Mouse (Mus musculus) liver, adult 2 months (tissue): ENCODE data around the gene Mical2. TPM values are rescaled to one million over a fixed set of nuclear protein-coding genes. Genes with fewer than 3 reads are reported as not detected.

Source experiments
- DNase-seq: peaks from one replicate; pipeline ENCODE4 v3.0.0-alpha.2; 2011; ENCODE audit warnings: low read depth, low spot score; ENCODE audit errors: extremely low read depth
- H3K27ac ChIP-seq: fragments of 200-500 bp; replicated peaks from 2 replicates; pipeline ENCODE4 v1.5.1; 2012; ENCODE audit warnings: low read depth, mild to moderate bottlenecking, control low read depth, inconsistent platforms, low read length; ENCODE audit not compliant: insufficient read depth
- H3K27me3 ChIP-seq: fragments of 200-500 bp; 2 replicates; pipeline ENCODE4 v1.6.1; 2012; ENCODE audit warnings: mild to moderate bottlenecking, moderate library complexity, low read length, inconsistent platforms; ENCODE audit not compliant: control insufficient read depth, insufficient read depth
- H3K36me3 ChIP-seq: fragments of 200-500 bp; 2 replicates; pipeline ENCODE4 v1.6.1; 2012; ENCODE audit warnings: low read length, inconsistent platforms; ENCODE audit not compliant: control insufficient read depth, insufficient read depth
- H3K4me1 ChIP-seq: fragments of 200-500 bp; 2 replicates; pipeline ENCODE4 v1.6.1; 2011; ENCODE audit warnings: low read length; ENCODE audit not compliant: control insufficient read depth, insufficient read depth
- H3K4me3 ChIP-seq: fragments of 200-500 bp; 2 replicates; pipeline ENCODE4 v1.5.1; 2011; ENCODE audit warnings: low read depth, mild to moderate bottlenecking, control low read depth, low read length, moderate library complexity; ENCODE audit not compliant: insufficient read depth
- H3K79me2 ChIP-seq: fragments of 200-500 bp; 2 replicates; pipeline ENCODE4 v1.6.1; 2012; ENCODE audit warnings: inconsistent platforms, mild to moderate bottlenecking, low read length, moderate library complexity; ENCODE audit not compliant: control insufficient read depth, insufficient read depth
- H3K9ac ChIP-seq: fragments of 200-500 bp; 2 replicates; pipeline ENCODE4 v1.6.1; 2012; ENCODE audit warnings: low read depth, mild to moderate bottlenecking, control low read depth, inconsistent platforms, low read length
- CTCF ChIP-seq: fragments of 200-500 bp; IDR thresholded peaks from 2 replicates; pipeline ENCODE4 v1.5.1; 2011; ENCODE audit warnings: low read depth, low read length, control low read depth
- POLR2A ChIP-seq: fragments of 200-500 bp; IDR thresholded peaks from 2 replicates; pipeline ENCODE4 v1.6.1; 2011; ENCODE audit warnings: low read length, control low read depth; ENCODE audit not compliant: insufficient read depth; ENCODE audit errors: extremely low read depth
- WGBS: fragments of 180-500 bp; shearing (Covaris S2); methylation state at CpG from one replicate; pipeline ENCODE4 v1.1.7; 2018; 5-methylcytosine and 5-hydroxymethylcytosine counted together
- polyA plus RNA-seq: library from polyadenylated mRNA; depleted of rRNA; stranded (reverse); fragments of >200 nt; gene quantifications from 2 replicates; pipeline ENCODE4 v1.2.3, GENCODE M21; 2012
- total RNA-seq: library from RNA; depleted of rRNA; stranded (reverse); fragments of >200 nt; gene quantifications from 2 replicates; pipeline ENCODE4 v1.2.3, GENCODE M21; 2014

Mical2 gene
- total and polyA plus RNA-seq, 2 experiments, result 4.1 to 6.9 TPM

DNA sequence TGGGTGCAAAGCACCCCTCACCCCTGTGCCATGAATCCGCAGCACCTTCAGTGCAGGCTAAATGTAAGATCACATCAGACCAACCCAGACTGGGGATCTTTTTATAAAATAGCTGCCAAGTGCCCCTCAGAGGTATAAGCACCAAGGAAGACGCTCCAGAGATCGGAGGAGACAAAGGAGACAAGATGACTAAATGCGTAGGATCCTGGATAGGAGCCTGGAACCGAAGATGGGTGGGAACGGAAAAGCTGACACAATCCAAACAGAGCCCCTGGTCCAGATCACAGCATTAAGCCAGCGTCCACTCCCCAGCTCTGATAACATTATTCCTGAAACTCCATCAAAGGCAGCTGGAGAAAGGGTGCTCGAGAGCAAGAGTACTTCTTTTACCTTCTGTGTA lies 105.3 kb downstream of the Mical2 start:
- peaks cover 14% of the 10 kb centered on the region; the same call in 1 of the 2 replicates for H3K36me3 ChIP-seq
- no peaks in the 10 kb centered on the region for H3K79me2 ChIP-seq
- DNase-seq, result no peak
- H3K9ac ChIP-seq, result no peak overlapping the region
- no peak overlapping the region for H3K4me3 ChIP-seq
- H3K27ac ChIP-seq, result no peak overlapping the region
- 95% methylated on average over 8 of the region's 8 CpGs for WGBS
- H3K27me3 ChIP-seq, result no peaks in the 10 kb centered on the region
- no peak for TF ChIP-seq CTCF
- TF ChIP-seq POLR2A, result no peak
- no peaks in the 10 kb centered on the region for H3K4me1 ChIP-seq

DNA sequence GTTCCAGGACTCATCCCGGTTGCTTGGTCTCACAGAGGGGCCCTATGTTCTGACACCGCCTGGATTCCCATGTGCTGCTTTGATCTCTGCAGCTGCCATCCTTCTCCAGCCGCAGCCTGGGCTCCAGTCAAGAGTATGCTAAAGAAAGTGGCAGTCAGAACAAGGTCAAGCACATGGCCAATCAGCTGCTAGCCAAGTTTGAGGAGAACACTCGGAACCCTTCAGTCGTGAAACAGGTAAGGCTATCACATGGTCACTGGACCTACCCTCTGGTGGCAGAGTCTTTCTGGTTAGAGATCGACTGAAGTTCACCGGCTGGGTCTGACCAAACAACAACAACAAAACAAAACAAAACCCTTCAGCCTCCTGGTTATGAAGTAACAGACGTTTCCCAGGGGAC lies 106.1 kb downstream of the Mical2 start:
- TF ChIP-seq POLR2A (no peak), CTCF (no peak)
- H3K79me2 ChIP-seq, result no peaks in the 10 kb centered on the region
- no peak for DNase-seq
- no peak overlapping the region for H3K27ac ChIP-seq
- H3K4me3 ChIP-seq, result no peak overlapping the region
- no peaks in the 10 kb centered on the region for H3K4me1 ChIP-seq
- H3K36me3 ChIP-seq, result peaks cover 10% of the 10 kb centered on the region; the same call in 1 of the 2 replicates
- H3K9ac ChIP-seq, result no peak overlapping the region
- H3K27me3 ChIP-seq, result no peaks in the 10 kb centered on the region
- WGBS, result 91% methylated on average over 8 of the region's 8 CpGs

DNA sequence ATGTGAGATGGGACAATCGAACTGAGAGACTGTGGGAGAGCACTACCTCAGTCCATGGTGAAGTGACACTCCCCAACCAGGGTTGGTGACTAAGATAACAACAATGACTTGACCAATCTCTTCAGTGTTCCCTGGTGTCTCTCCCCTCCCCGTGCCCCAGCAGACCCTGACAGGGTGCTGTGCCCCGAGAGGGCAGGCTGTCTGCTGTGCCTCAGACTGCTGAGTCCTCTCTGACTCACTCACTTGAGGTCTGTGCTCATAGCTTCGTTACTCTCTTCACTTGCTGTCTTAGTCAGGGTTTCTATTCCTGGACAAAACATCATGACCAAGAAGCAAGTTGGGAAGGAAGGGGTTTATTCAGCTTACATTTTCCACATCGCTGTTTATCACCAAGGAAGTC lies 106.8 kb downstream of the Mical2 start:
- H3K4me1 ChIP-seq, result no peaks in the 10 kb centered on the region
- H3K79me2 ChIP-seq, result no peaks in the 10 kb centered on the region
- TF ChIP-seq CTCF, result no peak
- TF ChIP-seq POLR2A, result no peak
- WGBS, result 84% methylated on average over 5 of the region's 5 CpGs
- H3K4me3 ChIP-seq, result no peak overlapping the region
- peaks cover 10% of the 10 kb centered on the region; the same call in 1 of the 2 replicates for H3K36me3 ChIP-seq
- no peak overlapping the region for H3K27ac ChIP-seq
- H3K27me3 ChIP-seq, result no peaks in the 10 kb centered on the region
- no peak for DNase-seq
- H3K9ac ChIP-seq, result no peak overlapping the region

DNA sequence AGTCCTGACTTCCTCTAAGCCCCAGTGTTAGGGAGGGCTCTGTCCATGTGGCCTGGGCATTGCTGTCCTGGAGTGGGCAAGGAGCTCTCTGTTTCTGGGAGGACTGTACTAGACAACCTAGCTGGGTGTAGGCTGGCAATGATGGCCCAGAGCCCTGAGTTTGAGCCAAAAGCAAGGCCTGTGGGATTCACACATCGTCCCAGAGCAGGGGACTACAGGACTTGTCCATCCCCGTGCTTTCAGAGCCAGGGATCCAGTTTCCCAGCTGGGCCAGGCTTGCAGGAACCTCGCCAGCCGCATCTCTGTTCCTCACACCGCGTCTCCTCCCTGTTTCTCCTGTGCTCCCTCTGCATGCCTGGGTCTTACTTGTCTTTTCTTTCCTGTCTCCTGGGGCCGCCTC lies 107.7 kb downstream of the Mical2 start:
- Histone ChIP-seq H3K4me1 (no peaks in the 10 kb centered on the region), H3K4me3 (no peak overlapping the region), H3K79me2 (no peaks in the 10 kb centered on the region), H3K9ac (no peak overlapping the region), H3K36me3 (peaks cover 9% of the 10 kb centered on the region; the same call in 1 of the 2 replicates), H3K27ac (no peak overlapping the region), H3K27me3 (no peaks in the 10 kb centered on the region)
- no peak for TF ChIP-seq POLR2A
- no peak for TF ChIP-seq CTCF
- no peak for DNase-seq
- 95% methylated on average over 7 of the region's 7 CpGs for WGBS

DNA sequence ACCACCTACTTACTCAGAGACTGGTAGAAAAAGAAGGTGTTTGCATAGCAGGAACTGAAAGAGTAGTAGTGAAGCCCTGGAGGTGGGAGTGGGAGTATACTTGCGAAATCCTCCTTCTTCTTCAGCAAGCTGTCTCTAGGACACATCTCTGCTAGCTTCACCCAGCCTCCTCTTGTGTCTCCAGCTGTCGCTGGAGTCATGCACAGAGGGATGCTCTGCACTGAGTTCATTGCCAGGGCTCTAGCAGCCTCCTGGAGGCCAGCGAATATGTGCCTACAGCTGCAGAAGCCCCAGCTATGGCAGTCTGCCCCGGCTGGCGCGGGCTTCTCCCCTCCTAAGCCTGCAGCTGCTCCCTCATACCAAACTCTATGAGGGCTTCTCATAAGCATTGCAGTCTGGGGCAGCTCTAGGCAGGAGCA lies 110.6 kb downstream of the Mical2 start:
- H3K9ac ChIP-seq, result no peak overlapping the region
- no peak overlapping the region for H3K4me3 ChIP-seq
- H3K4me1 ChIP-seq, result no peaks in the 10 kb centered on the region
- peaks cover 6% of the 10 kb centered on the region for H3K36me3 ChIP-seq
- no peaks in the 10 kb centered on the region for H3K27me3 ChIP-seq
- no peak for DNase-seq
- no peaks in the 10 kb centered on the region for H3K79me2 ChIP-seq
- no peak overlapping the region for H3K27ac ChIP-seq
- TF ChIP-seq POLR2A (no peak), CTCF (no peak)
- WGBS, result 84% methylated on average over 6 of the region's 6 CpGs

DNA sequence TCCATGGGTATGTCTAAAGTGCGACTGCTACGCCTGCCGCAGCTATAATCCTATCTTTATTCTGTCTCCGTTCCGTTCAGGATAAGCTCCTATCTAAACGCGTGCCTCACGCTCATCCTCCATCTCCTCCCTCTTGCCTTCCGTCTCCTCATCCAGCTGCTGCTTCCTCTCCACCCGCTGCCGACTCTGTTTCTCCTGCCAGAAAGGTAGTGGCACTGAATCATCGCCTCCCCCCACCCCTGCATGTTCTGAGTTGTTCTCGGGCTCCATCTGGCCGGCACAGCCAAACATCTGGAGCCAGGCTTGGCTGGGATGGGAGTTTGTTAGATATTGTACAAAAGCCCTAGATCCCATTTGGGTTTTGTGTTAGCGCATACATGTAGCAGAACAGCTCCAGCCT lies 111.1 kb downstream of the Mical2 start:
- H3K79me2 ChIP-seq, result no peaks in the 10 kb centered on the region
- peaks cover 6% of the 10 kb centered on the region for H3K36me3 ChIP-seq
- H3K27me3 ChIP-seq, result no peaks in the 10 kb centered on the region
- 84% methylated on average over 15 of the region's 15 CpGs for WGBS
- DNase-seq, result no peak
- TF ChIP-seq POLR2A (no peak), CTCF (no peak)
- H3K4me1 ChIP-seq, result no peaks in the 10 kb centered on the region
- no peak overlapping the region for H3K4me3 ChIP-seq
- H3K27ac ChIP-seq, result no peak overlapping the region
- H3K9ac ChIP-seq, result no peak overlapping the region

DNA sequence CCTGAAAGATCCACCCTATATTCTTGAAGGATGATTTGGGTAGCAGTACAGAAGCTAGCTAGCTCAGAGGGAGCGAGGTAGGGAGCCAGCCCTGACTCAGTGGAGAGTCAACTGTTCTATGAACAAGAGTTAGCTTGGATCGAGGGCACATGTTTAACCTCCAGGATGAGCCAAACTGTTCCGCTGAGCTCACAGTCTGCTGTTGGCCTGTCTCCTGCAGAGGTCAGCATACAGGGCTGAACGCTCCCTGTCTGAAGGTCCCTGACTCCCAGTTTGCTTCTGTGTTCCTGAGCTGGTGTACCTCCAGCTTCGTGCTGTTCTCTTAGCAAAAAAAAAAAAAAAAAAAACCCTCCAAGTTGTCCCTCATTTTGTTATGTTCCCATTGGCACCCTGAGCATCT lies 112.1 kb downstream of the Mical2 start:
- DNase-seq, result no peak
- whole genome bisulfite sequencing, result 77% methylated on average over 5 of the region's 5 CpGs
- H3K4me3 ChIP-seq, result no peak overlapping the region
- TF ChIP-seq CTCF (no peak), POLR2A (no peak)
- no peaks in the 10 kb centered on the region for H3K4me1 ChIP-seq
- no peaks in the 10 kb centered on the region for H3K27me3 ChIP-seq
- H3K27ac ChIP-seq, result no peak overlapping the region
- no peak overlapping the region for H3K9ac ChIP-seq
- peaks cover 5% of the 10 kb centered on the region for H3K36me3 ChIP-seq
- no peaks in the 10 kb centered on the region for H3K79me2 ChIP-seq
